Mouse (Mus musculus): Measurements from ENCODE around the gene Drd5. TPM values are rescaled to one million over a fixed set of nuclear protein-coding genes. Genes with fewer than 3 reads are reported as not detected.
A peak's percentile ranks its signal among the peaks of the same experiment; 100 is the strongest.

Gene Drd5
- polyA plus RNA-seq, 1 experiment from 2014 or later: 1.2 TPM

DNA sequence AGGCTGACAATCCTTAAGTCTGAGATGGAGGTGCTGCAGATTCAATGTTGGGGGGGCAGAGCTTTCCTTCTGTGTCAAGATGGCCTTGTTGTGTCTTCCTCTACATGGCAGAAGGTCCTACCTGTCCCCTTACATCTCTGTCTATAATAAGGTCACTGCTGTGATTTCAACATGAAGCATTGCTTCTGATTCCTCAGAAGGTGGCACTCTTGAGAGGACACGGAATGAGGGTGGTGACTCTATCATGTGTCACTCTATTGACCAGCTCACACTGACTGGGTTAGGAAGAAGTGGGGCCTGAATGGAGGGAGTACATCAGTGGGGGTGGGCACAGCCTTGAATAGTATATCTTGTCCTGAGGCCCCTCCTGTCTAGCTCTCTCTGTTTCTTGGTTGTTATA lies 15.4 kb downstream of the Drd5 start:
- WGBS: 40% methylated on average over 1 of the region's 1 CpGs
- no peaks in the 10 kb centered on the region for H3K9me3 ChIP-seq (ENCODE audit: control insufficient read depth, low read length)
- no peak overlapping the region for H3K9ac ChIP-seq (replicated peaks; ENCODE audit: low read depth, low read length)
- H3K27me3 ChIP-seq (ENCODE audit: control insufficient read depth, insufficient read depth, low read length): no peaks in the 10 kb centered on the region
- no peaks in the 10 kb centered on the region for H3K36me3 ChIP-seq (ENCODE audit: control insufficient read depth, insufficient read depth, low read length)
- no peaks in the 10 kb centered on the region for H3K4me1 ChIP-seq (ENCODE audit: control insufficient read depth, insufficient read depth, low read length)
- no peak overlapping the region for H3K4me2 ChIP-seq (ENCODE audit: low read depth, low read length)
- no peak overlapping the region for H3K4me3 ChIP-seq (ENCODE audit: low read depth, low read length)
- ATAC-seq (ENCODE audit: low read depth): no peak
- no peak overlapping the region for H3K27ac ChIP-seq (ENCODE audit: low read depth, low read length)

DNA sequence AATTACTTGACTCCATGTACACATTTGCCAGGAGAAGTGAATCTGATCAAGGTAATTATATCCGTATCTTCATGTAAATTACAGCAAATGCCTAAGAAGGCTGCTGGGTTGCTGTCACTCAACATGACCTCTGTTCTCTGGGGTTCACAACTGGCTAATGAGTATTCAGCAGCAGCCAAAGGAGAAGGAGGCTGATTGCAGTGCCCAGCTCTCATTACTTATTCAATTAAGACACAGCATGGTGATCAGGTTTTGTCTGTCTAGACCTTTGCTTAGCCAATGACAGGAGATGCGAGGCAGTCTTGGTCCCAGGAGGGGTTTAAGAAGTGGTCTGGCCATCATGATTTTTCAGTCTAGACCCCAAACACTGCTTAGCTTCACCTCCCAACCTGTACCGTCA lies 23.9 kb downstream of the Drd5 start:
- no peaks in the 10 kb centered on the region for H3K36me3 ChIP-seq (ENCODE audit: control insufficient read depth, insufficient read depth, low read length)
- ATAC-seq (ENCODE audit: low read depth): no peak
- 66% methylated on average over 3 of the region's 3 CpGs for WGBS
- no peak overlapping the region for H3K27ac ChIP-seq (ENCODE audit: low read depth, low read length)
- no peaks in the 10 kb centered on the region for H3K4me1 ChIP-seq (ENCODE audit: control insufficient read depth, insufficient read depth, low read length)
- no peaks in the 10 kb centered on the region for H3K9me3 ChIP-seq (ENCODE audit: control insufficient read depth, low read length)
- no peak overlapping the region for H3K4me2 ChIP-seq (ENCODE audit: low read depth, low read length)
- H3K9ac ChIP-seq (replicated peaks; ENCODE audit: low read depth, low read length): no peak overlapping the region
- H3K27me3 ChIP-seq (ENCODE audit: control insufficient read depth, insufficient read depth, low read length): no peaks in the 10 kb centered on the region
- no peak overlapping the region for H3K4me3 ChIP-seq (ENCODE audit: low read depth, low read length)

DNA sequence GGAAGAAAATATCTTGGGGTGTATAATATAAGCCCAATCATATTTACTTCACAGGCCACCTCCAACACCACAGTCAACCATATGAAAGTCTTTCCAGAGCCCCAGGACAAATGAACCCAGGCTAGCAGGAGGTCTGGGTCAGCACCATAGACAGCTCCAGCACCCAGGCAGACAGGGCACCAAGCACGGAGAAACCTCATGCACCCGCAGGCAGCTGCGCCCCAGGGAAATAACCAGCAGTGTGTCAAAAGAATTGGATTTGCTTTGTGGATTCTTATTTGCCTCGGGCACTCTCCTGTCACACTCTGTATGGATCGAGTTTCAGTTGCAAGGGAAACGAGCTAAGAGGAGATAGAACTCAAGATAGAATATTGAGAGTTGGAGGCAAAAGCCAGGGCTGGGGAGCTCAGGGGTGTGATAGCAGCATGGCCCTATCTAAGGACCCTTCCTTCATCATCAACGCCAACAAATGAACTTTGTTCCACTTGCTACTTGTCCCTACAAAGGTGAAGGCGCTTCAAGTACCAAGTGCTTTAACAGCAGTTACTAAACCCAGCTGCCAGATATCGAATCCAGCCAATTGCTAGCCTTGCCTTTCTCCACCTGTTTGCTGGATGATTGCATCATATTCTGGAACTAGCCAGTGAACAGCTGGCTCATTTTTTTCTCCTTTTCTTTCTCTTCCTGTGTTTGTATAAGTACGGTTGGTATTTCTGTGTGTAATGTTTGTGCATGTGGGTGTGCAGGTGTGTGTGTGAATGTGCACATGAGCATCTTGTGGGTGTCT lies 27.7 kb downstream of the Drd5 start:
- H3K9me3 ChIP-seq (ENCODE audit: control insufficient read depth, low read length): no peaks in the 10 kb centered on the region
- H3K4me3 ChIP-seq (ENCODE audit: low read depth, low read length): no peak overlapping the region
- no peak overlapping the region for H3K4me2 ChIP-seq (ENCODE audit: low read depth, low read length)
- H3K9ac ChIP-seq (replicated peaks; ENCODE audit: low read depth, low read length): no peak overlapping the region
- WGBS: 44% methylated on average over 10 of the region's 10 CpGs
- no peaks in the 10 kb centered on the region for H3K27me3 ChIP-seq (ENCODE audit: control insufficient read depth, insufficient read depth, low read length)
- H3K36me3 ChIP-seq (ENCODE audit: control insufficient read depth, insufficient read depth, low read length): no peaks in the 10 kb centered on the region
- ATAC-seq (ENCODE audit: low read depth): no peak
- H3K4me1 ChIP-seq (ENCODE audit: control insufficient read depth, insufficient read depth, low read length): no peaks in the 10 kb centered on the region
- H3K27ac ChIP-seq (ENCODE audit: low read depth, low read length): no peak overlapping the region

DNA sequence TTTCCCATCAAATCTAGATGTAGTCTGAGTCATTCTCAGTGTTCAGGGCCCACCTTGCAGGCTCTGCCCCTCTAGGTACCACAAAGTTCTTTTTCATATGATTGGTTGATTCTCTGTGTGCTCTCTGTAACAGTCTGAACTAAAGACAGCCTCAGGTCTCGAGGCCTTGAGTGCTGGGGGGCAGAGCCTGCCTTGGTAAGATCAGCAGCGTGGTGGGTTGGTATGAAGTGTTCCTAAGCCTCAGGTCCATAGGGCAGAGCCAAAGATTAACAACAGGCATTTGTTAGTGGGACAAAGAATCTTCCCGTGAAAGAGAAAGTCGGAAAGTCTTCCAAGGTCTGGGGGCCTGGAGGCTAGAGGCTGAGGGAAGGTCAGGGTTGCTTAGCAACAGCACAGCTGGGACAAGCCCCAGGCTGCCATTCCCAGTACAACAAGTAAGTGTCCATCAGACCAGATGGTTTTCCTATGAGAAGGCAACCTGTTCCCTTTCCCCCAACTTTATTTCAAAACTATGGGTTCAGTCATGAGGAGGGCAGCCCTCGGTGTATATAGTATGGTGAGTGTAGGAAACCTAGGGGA lies 31.3 kb downstream of the Drd5 start:
- Histone ChIP-seq H3K27ac (ENCODE audit: low read depth, low read length) (no peak overlapping the region), H3K4me3 (ENCODE audit: low read depth, low read length) (no peak overlapping the region), H3K9ac (replicated peaks; ENCODE audit: low read depth, low read length) (no peak overlapping the region), H3K4me1 (ENCODE audit: control insufficient read depth, insufficient read depth, low read length) (no peaks in the 10 kb centered on the region), H3K27me3 (ENCODE audit: control insufficient read depth, insufficient read depth, low read length) (no peaks in the 10 kb centered on the region), H3K36me3 (ENCODE audit: control insufficient read depth, insufficient read depth, low read length) (no peaks in the 10 kb centered on the region), H3K9me3 (ENCODE audit: control insufficient read depth, low read length) (no peaks in the 10 kb centered on the region), H3K4me2 (ENCODE audit: low read depth, low read length) (no peak overlapping the region)
- ATAC-seq (ENCODE audit: low read depth): no peak
- WGBS: 15% methylated on average over 5 of the region's 5 CpGs

DNA sequence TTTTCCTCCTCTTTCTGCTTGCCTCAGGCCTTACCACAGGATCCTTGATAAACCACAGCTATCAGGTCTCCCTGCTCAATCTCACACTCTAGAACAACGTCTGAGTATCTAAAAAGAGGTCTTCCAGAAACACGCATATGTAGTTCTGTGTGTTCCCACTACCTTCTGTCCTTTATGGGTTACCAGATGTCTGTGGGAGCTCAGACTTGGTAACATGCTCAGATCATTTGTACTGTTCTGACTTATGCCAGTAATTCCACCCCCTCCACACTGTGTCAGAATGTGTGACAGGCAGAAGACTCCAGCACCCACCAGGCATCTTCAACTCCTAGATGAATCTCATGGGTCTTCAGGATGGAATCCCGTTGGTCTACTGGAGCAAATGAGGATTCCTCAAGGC lies 37.8 kb downstream of the Drd5 start:
- H3K9ac ChIP-seq (replicated peaks; ENCODE audit: low read depth, low read length): no peak overlapping the region
- H3K4me1 ChIP-seq (ENCODE audit: control insufficient read depth, insufficient read depth, low read length): no peaks in the 10 kb centered on the region
- no peak overlapping the region for H3K27ac ChIP-seq (ENCODE audit: low read depth, low read length)
- H3K9me3 ChIP-seq (ENCODE audit: control insufficient read depth, low read length): no peaks in the 10 kb centered on the region
- no peaks in the 10 kb centered on the region for H3K27me3 ChIP-seq (ENCODE audit: control insufficient read depth, insufficient read depth, low read length)
- H3K4me3 ChIP-seq (ENCODE audit: low read depth, low read length): no peak overlapping the region
- H3K4me2 ChIP-seq (ENCODE audit: low read depth, low read length): no peak overlapping the region
- ATAC-seq (ENCODE audit: low read depth): no peak
- WGBS: 81% methylated on average over 3 of the region's 3 CpGs
- H3K36me3 ChIP-seq (ENCODE audit: control insufficient read depth, insufficient read depth, low read length): no peaks in the 10 kb centered on the region

DNA sequence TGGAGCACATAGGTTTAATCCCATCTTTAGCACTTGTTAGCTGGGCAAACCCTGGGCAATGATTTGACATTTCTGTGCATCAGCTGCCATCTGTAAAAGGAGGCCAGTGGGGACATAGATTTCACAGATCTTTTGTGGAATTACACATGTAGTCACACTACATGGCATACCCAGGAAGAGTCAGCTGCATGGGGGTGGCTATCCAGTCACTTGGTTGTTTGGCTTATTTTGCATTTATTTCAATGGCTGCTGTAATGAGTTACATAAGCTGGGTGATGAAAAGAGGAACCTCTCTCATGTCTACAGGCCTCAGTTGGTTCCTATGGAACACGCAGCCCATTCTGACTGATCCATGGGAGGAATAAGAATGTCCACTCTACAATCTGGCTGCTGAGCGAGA lies 40.5 kb downstream of the Drd5 start:
- no peaks in the 10 kb centered on the region for H3K27me3 ChIP-seq (ENCODE audit: control insufficient read depth, insufficient read depth, low read length)
- no peak for ATAC-seq (ENCODE audit: low read depth)
- H3K27ac ChIP-seq (ENCODE audit: low read depth, low read length): no peak overlapping the region
- H3K9ac ChIP-seq (replicated peaks; ENCODE audit: low read depth, low read length): no peak overlapping the region
- H3K4me3 ChIP-seq (ENCODE audit: low read depth, low read length): no peak overlapping the region
- H3K4me2 ChIP-seq (ENCODE audit: low read depth, low read length): no peak overlapping the region
- 82% methylated on average over 2 of the region's 2 CpGs for WGBS
- no peaks in the 10 kb centered on the region for H3K4me1 ChIP-seq (ENCODE audit: control insufficient read depth, insufficient read depth, low read length)
- H3K36me3 ChIP-seq (ENCODE audit: control insufficient read depth, insufficient read depth, low read length): no peaks in the 10 kb centered on the region
- no peaks in the 10 kb centered on the region for H3K9me3 ChIP-seq (ENCODE audit: control insufficient read depth, low read length)

DNA sequence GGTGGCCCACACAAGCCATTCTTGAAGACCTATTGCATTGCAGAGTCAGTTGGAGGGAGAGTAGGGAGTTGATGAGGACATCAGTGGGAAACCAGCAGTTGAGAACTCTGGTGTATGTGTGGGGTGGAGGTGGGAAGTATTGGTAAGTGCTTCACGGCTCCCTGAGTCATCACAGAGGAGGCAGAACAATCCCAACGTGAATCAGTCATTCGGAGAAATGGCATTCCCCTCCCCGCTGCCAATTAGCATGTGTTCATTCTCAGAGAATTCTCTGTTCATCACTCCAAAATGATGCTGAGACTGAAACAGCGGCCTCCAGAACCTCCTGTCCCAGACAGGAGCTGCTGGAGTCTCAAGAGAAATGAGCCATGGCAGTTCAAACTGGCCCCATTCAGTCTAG lies 45.2 kb downstream of the Drd5 start:
- H3K9me3 ChIP-seq (ENCODE audit: control insufficient read depth, low read length): no peaks in the 10 kb centered on the region
- WGBS: 89% methylated on average over 5 of the region's 5 CpGs
- ATAC-seq (ENCODE audit: low read depth): no peak

DNA sequence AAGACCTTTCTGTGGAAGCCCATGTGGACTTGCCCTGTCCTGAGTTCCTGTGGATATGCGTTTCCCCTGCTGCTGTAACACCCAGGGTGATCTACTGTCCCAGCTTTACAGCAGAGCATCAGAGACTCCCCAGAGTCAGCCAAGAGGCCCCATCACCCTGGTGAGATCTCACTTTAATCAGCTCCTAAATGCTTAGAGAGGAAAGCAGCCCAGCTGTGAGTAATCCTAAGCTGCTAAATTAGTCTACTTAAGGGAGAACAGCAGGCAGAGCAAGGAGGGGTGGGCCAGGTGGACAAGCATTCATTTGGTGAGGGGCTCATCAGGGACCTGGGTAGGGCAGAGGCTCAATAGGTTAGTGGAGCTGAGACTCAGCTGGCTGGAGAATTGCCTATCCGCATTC lies 46.4 kb downstream of the Drd5 start:
- Histone ChIP-seq H3K4me2 (ENCODE audit: low read depth, low read length) (no peak overlapping the region), H3K9me3 (ENCODE audit: control insufficient read depth, low read length) (no peaks in the 10 kb centered on the region), H3K4me1 (ENCODE audit: control insufficient read depth, insufficient read depth, low read length) (0 out of 2 replicates have a peak, but pooled peaks cover 5% of the 10 kb centered on the region), H3K27ac (ENCODE audit: low read depth, low read length) (no peak overlapping the region), H3K27me3 (ENCODE audit: control insufficient read depth, insufficient read depth, low read length) (no peaks in the 10 kb centered on the region), H3K9ac (replicated peaks; ENCODE audit: low read depth, low read length) (no peak overlapping the region), H3K36me3 (ENCODE audit: control insufficient read depth, insufficient read depth, low read length) (no peaks in the 10 kb centered on the region), H3K4me3 (ENCODE audit: low read depth, low read length) (no peak overlapping the region)
- WGBS: 56% methylated on average over 2 of the region's 2 CpGs
- ATAC-seq (ENCODE audit: low read depth): no peak

More for the DNA sequence above, 45.2 kb downstream of the Drd5 start:
- Histone ChIP-seq H3K27me3 (ENCODE audit: control insufficient read depth, insufficient read depth, low read length) (no peaks in the 10 kb centered on the region), H3K4me3 (ENCODE audit: low read depth, low read length) (no peak overlapping the region), H3K4me2 (ENCODE audit: low read depth, low read length) (no peak overlapping the region), H3K27ac (ENCODE audit: low read depth, low read length) (no peak overlapping the region), H3K4me1 (ENCODE audit: control insufficient read depth, insufficient read depth, low read length) (0 out of 2 replicates have a peak, but pooled peaks cover 5% of the 10 kb centered on the region), H3K9ac (replicated peaks; ENCODE audit: low read depth, low read length) (no peak overlapping the region), H3K36me3 (ENCODE audit: control insufficient read depth, insufficient read depth, low read length) (no peaks in the 10 kb centered on the region)

DNA sequence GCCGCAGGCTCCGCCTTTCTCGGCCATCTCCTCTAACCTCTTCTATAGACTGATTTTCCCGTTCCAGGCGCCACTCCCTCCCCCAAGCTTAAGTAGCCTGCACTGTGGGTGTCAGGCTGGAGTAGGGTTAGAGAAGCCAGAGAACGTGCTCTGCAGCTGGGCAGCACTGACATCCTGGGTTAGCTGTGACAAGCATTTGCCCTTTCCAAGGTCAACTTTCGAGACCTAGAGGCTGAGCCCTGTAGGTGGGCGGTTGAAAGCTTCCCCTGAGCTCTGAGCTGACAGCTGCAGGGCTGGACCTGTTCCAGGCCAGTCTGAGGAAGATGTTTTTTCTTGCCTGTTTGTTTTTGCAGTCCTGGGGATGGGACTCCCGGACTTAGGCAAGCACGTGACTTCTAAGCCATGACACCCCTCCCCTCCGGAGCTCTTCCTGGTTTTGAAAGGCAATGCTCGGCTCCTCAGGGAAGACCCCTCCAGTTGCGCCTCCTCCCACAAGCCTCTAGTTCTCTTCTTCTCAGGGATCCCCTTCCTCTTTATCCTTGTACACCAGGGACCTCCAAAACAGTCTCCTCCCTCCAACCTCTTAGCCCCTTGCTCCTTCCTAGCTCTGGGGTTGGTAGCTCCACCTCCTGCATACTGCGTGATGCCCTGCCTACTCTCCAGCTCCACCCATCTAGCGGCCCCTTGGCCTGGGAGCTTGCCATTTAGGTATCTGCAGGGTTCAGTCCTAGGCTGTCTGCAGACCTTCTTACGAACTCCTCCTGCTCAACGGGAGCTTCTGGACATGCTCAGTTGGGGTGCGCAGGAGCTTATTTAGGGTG lies 47.7 kb downstream of the Drd5 start:
- Histone ChIP-seq H3K27ac (ENCODE audit: low read depth, low read length) (no peak overlapping the region), H3K9ac (replicated peaks; ENCODE audit: low read depth, low read length) (no peak overlapping the region), H3K9me3 (ENCODE audit: control insufficient read depth, low read length) (no peaks in the 10 kb centered on the region), H3K4me1 (ENCODE audit: control insufficient read depth, insufficient read depth, low read length) (0 out of 2 replicates have a peak, but pooled peaks cover 5% of the 10 kb centered on the region), H3K36me3 (ENCODE audit: control insufficient read depth, insufficient read depth, low read length) (no peaks in the 10 kb centered on the region), H3K27me3 (ENCODE audit: control insufficient read depth, insufficient read depth, low read length) (no peaks in the 10 kb centered on the region), H3K4me3 (ENCODE audit: low read depth, low read length) (no peak overlapping the region; the same call in 1 of the 2 replicates), H3K4me2 (ENCODE audit: low read depth, low read length) (peak overlapping the region; percentile 39)
- WGBS: 16% methylated on average over 18 of the region's 18 CpGs
- ATAC-seq (ENCODE audit: low read depth): peak; percentile 66
